In genomic region chr9:108203015-108203414, GRCm38 (mm10) we compare ENCODE assay signal across 8 mouse cellular contexts. TPM values are rescaled to one million over a fixed set of nuclear protein-coding genes. Genes with fewer than 3 reads are reported as not detected.
DNase-seq lines count a peak whose midpoint lies in the region; ATAC-seq and TF ChIP-seq lines count a peak whose summit lies in the region.

No protein-coding gene starts in this region.

- no peak overlapping the region for H3K27ac ChIP-seq in forebrain, embryonic 14.5 days (ENCODE audit: low read depth, low read length)
- no peak overlapping the region for H3K27ac ChIP-seq in forebrain, embryonic 16.5 days (ENCODE audit: low read length)

- H3K4me3 ChIP-seq in forebrain, embryonic 14.5 days (ENCODE audit: low read depth, low read length) = no peak overlapping the region
- H3K4me3 ChIP-seq in forebrain, embryonic 16.5 days (replicated peaks; ENCODE audit: low read length) = no peak overlapping the region
- H3K4me3 ChIP-seq in G1E (ENCODE audit: low read depth, low read length) = no peak overlapping the region

- TF ChIP-seq CTCF in G1E (IDR thresholded peaks at IDR 0.05; ENCODE audit: low read depth, low read length) = peak; percentile 63

- H3K9me3 ChIP-seq in forebrain, embryonic 14.5 days (replicated peaks; ENCODE audit: control insufficient read depth, low read length) = no peaks in the 10 kb centered on the region
- no peaks in the 10 kb centered on the region for H3K9me3 ChIP-seq in forebrain, embryonic 16.5 days (ENCODE audit: control insufficient read depth, low read length)
- no peaks in the 10 kb centered on the region for H3K9me3 ChIP-seq in G1E (replicated peaks)

- no peak overlapping the region for H3K9ac ChIP-seq in forebrain, embryonic 14.5 days (ENCODE audit: low read length)
- no peak overlapping the region for H3K9ac ChIP-seq in forebrain, embryonic 16.5 days (replicated peaks; ENCODE audit: low read depth, low read length)

- WGBS in forebrain, embryonic 14.5 days = 41% methylated on average over 13 of the region's 13 CpGs
- WGBS in forebrain, embryonic 16.5 days = 38% methylated on average over 13 of the region's 13 CpGs

- no peak for ATAC-seq in forebrain, embryonic 14.5 days
- no peak for ATAC-seq in forebrain, embryonic 16.5 days
- no peak for ATAC-seq in G1E (ENCODE audit: extremely low read depth, insufficient number of reproducible peaks, low FRiP score, poor library complexity, severe bottlenecking)

- intact Hi-C loops in gastrocnemius, postnatal 14 days (cut with DNase I; ENCODE audit: low total_unique reads) = no loop called here

- DNase-seq in forebrain, embryonic 14.5 days (ENCODE audit: low spot score) = peak; percentile 85
- DNase-seq in G1E (ENCODE audit: low spot score) = peak; percentile 47
- peak; percentile 85 for DNase-seq in cerebellum, adult 9-10 months
- DNase-seq in gastrocnemius, postnatal 14 days = peak; percentile 57
- DNase-seq in layer of hippocampus, adult 11-12 months (ENCODE audit: low spot score) = peak; percentile 82
- DNase-seq in lung, postnatal 25 days (ENCODE audit: low spot score) = peak; percentile 74
- peak; percentile 61 to 88 for DNase-seq in spleen, postnatal 10 days (ENCODE audit: low spot score in 2 of 2)

- H3K36me3 ChIP-seq in forebrain, embryonic 14.5 days (ENCODE audit: control insufficient read depth, insufficient read depth, low read length) = peaks cover 15% of the 10 kb centered on the region
- H3K36me3 ChIP-seq in forebrain, embryonic 16.5 days (ENCODE audit: control insufficient read depth, insufficient read depth) = peaks cover 8% of the 10 kb centered on the region
- peaks cover 23% of the 10 kb centered on the region for H3K36me3 ChIP-seq in G1E (replicated peaks)

- H3K27me3 ChIP-seq in forebrain, embryonic 14.5 days (replicated peaks; ENCODE audit: control insufficient read depth, insufficient read depth, low read length) = no peaks in the 10 kb centered on the region
- H3K27me3 ChIP-seq in forebrain, embryonic 16.5 days (replicated peaks; ENCODE audit: control insufficient read depth, insufficient read depth, low read length) = no peaks in the 10 kb centered on the region
- no peaks in the 10 kb centered on the region for H3K27me3 ChIP-seq in G1E (ENCODE audit: insufficient read depth, low read length)

- H3K4me1 ChIP-seq in forebrain, embryonic 14.5 days (ENCODE audit: control insufficient read depth, insufficient read depth, low read length) = peaks cover 15% of the 10 kb centered on the region
- H3K4me1 ChIP-seq in forebrain, embryonic 16.5 days (replicated peaks; ENCODE audit: control insufficient read depth, insufficient read depth, low read length) = peaks cover 15% of the 10 kb centered on the region
- H3K4me1 ChIP-seq in G1E (ENCODE audit: insufficient read depth, low read depth, low read length) = peaks cover 30% of the 10 kb centered on the region

- no peak overlapping the region for H3K4me2 ChIP-seq in forebrain, embryonic 14.5 days (ENCODE audit: low read length)
- no peak overlapping the region for H3K4me2 ChIP-seq in forebrain, embryonic 16.5 days (ENCODE audit: low read length)

RNA-seq across cellular contexts. Expression of gene Bsn, which starts 12.8 kb away (rescaled TPM):
- 5.3 and 6.6 TPM in 2 replicates for polyA plus RNA-seq in forebrain, embryonic 14.5 days (2014; fragmentation: Nextera tagmentation; extraction: Ambion mirVana)
- polyA plus RNA-seq in forebrain, embryonic 16.5 days (2015; fragmentation: Nextera tagmentation; extraction: Ambion mirVana) = 7.0 and 8.5 TPM in 2 replicates
- total RNA-seq in G1E (2014; fragmentation: Nextera tagmentation) = 4.7 and 5.0 TPM in 2 replicates
- 2.8 and 3.1 TPM in 2 replicates for total RNA-seq in G1E (2017)
- polyA plus RNA-seq in G1E (2012) = 6.1 and 7.9 TPM in 2 replicates
- under 1 TPM; 0.11 to 0.29 TPM for total RNA-seq in gastrocnemius, postnatal 14 days (2021)
